Mouse (Mus musculus): ENCODE results near the gene Vps53. TPM values are rescaled to one million over a fixed set of nuclear protein-coding genes. Genes with fewer than 3 reads are reported as not detected.
"Not testable (repeated sequence)": the region's sequence is repeated elsewhere in the genome, so short reads cannot be mapped to it uniquely, and the experiment has no call there.

Gene Vps53
- 39.7 and 43.8 TPM in 2 replicates for polyA plus RNA-seq (2015; fragmentation: Nextera tagmentation; extraction: Ambion mirVana)

DNA sequence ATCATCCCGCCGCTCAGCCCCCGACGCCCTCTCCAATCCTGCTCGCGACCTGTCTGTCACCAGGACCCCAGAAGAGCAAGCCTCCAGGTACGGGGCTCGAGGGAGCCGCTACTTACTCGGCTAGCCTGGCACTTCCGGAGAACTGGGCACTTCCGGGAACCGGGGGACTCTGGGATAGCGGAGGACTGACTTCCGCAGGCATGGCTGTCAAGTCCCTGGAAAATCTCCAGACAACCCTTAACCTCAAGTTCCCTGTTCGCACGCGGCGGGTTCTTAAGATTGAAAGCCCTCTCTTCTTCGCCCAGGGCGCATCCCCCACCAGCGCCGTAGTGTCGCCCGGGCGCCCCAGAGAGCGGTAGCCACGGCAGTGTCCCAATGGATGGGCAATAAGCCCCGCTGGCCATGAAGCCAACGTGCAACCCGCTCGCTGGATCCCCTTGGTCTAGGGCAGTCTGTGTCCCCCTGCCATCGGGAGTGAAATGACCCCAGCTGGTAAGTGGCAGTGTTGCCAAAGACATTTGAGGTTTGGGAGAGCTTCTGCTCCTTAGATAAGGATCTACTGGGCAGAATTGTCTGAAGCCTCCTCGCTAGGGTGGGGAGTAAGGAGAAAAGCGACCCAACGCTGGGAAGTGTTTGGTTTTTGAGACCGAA is at the start of gene Vps53, which contains the start of gene Fam57a:
Gene Vps53 (minus strand): TSS at position 153 of the 651 bp plus-strand sequence.
Gene Fam57a (plus strand): TSS at position 177 of the 651 bp plus-strand sequence.
- under 1% methylated on average over 37 of the region's 37 CpGs for WGBS

DNA sequence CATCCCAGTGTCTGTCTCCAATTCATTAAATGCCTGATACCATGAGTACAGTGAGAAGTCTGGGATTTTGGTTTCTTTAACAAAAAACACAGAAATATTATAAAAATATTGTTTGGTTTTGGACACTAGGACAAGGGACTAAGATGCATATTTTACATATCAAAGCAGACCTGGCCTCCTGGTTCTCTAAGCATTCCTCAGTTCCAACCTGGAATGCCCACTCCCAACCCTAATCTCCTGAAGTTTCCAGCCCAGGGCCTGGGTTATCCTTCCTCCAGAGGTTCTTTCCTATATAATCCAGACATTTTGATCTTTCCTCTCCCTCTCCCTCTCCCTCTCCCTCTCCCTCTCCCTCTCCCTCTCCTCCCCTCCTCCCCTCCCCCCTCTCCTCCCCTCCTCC is 45.6 kb upstream of the Vps53 start:
- no peaks in the 10 kb centered on the region for H3K9me3 ChIP-seq
- no peak for ATAC-seq (ENCODE audit: insufficient read depth, low FRiP score, low read depth)
- no peak overlapping the region for H3K4me3 ChIP-seq (replicated peaks)
- H3K36me3 ChIP-seq: peaks cover 4% of the 10 kb centered on the region; the same call in 1 of the 2 replicates
- no peak overlapping the region for H3K9ac ChIP-seq
- no peak overlapping the region for H3K4me2 ChIP-seq
- H3K27ac ChIP-seq: no peak overlapping the region
- no peaks in the 10 kb centered on the region for H3K27me3 ChIP-seq (replicated peaks)
- no peaks in the 10 kb centered on the region for H3K4me1 ChIP-seq

More for the DNA sequence above, at the start of gene Vps53, which contains the start of gene Fam57a:
- peak within 1 kb of the TSS; percentile 90 for H3K4me2 ChIP-seq
- peaks cover 5% of the 10 kb centered on the region; the same call in 1 of the 2 replicates for H3K4me1 ChIP-seq
- no peaks in the 10 kb centered on the region for H3K27me3 ChIP-seq (replicated peaks)
- peak within 1 kb of the TSS; percentile 72 for H3K27ac ChIP-seq
- peak within 1 kb of the TSS; percentile 53 for H3K9ac ChIP-seq
- H3K36me3 ChIP-seq: no peaks in the 10 kb centered on the region; the same call in 1 of the 2 replicates
- peak; percentile 88 for ATAC-seq (ENCODE audit: insufficient read depth, low FRiP score, low read depth)
- no peaks in the 10 kb centered on the region for H3K9me3 ChIP-seq
- peak within 1 kb of the TSS; percentile 87 for H3K4me3 ChIP-seq (replicated peaks)

DNA sequence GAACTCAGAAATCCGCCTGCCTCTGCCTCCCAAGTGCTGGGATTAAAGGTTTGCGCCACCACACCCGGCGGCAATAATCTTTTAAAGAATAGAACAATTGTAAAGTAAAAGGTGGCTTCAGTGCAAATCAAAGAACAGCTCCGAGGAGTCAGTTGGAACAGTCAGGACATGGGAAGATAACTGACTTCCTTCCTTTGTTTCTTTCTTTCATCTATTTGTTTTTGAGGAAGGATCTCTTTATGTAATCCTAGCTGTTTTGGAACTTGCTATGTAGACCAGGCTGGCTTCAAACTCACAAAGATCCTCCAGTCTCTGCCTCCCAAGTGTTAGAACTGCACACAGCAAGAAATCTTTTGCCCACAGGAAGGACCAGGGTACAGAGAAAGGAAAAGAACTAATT is 45.2 kb upstream of the Vps53 start:
- Histone ChIP-seq H3K9ac (no peak overlapping the region), H3K36me3 (peaks cover 7% of the 10 kb centered on the region; the same call in 1 of the 2 replicates), H3K4me2 (no peak overlapping the region), H3K4me1 (no peaks in the 10 kb centered on the region), H3K9me3 (no peaks in the 10 kb centered on the region), H3K27me3 (replicated peaks) (no peaks in the 10 kb centered on the region), H3K27ac (no peak overlapping the region), H3K4me3 (replicated peaks) (no peak overlapping the region)
- WGBS: 92% methylated on average over 5 of the region's 5 CpGs
- ATAC-seq (ENCODE audit: insufficient read depth, low FRiP score, low read depth): no peak

DNA sequence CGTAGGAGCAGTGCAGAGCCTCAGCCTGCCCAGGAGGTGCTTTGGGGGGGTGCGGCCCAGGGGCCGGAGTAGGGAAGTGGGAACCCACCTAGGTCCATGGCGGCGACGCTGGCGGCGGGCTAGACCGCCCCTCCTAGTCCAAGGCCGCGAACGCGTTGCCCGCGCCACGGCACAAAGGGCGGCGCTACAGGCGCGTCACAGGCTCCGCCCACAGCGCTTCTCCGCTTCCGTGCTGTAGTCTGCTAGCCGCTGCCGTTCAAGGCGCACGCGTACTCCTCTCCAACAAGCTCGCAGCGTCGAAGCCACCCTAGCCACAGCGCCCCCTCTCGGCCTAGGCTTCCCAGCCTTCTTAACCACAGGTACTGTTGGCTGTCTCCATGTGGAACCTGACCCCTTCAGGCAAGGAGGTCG is 37.9 kb upstream of the Vps53 start, which contains the start of the genes Dbil5 and Gemin4:
Gene Dbil5 (plus strand): TSS at position 219 of the 411 bp plus-strand sequence.
Gene Gemin4 (minus strand): TSS at position 275 of the 411 bp plus-strand sequence.
- peak within 1 kb of the TSS; percentile 96 for H3K27ac ChIP-seq
- WGBS: 0% methylated on average over 33 of the region's 35 CpGs
- peak; percentile 95 for ATAC-seq (ENCODE audit: insufficient read depth, low FRiP score, low read depth)
- peak within 1 kb of the TSS; percentile 82 for H3K9ac ChIP-seq
- peak within 1 kb of the TSS; percentile 73 for H3K4me2 ChIP-seq
- no peaks in the 10 kb centered on the region for H3K9me3 ChIP-seq
- no peaks in the 10 kb centered on the region for H3K27me3 ChIP-seq (replicated peaks)
- H3K4me3 ChIP-seq (replicated peaks): peak within 1 kb of the TSS; percentile 93
- H3K4me1 ChIP-seq: no peaks in the 10 kb centered on the region
- peaks cover 15% of the 10 kb centered on the region for H3K36me3 ChIP-seq

GRCm38 (mm10) chr11:76216681-76217389 is 37.4 kb upstream of the Vps53 start:
- Histone ChIP-seq H3K27me3 (replicated peaks) (no peaks in the 10 kb centered on the region), H3K9me3 (no peaks in the 10 kb centered on the region), H3K9ac (peak overlapping the region; percentile 82), H3K27ac (peak overlapping the region; percentile 96), H3K4me3 (replicated peaks) (peak overlapping the region; percentile 93), H3K36me3 (peaks cover 21% of the 10 kb centered on the region), H3K4me1 (no peaks in the 10 kb centered on the region), H3K4me2 (peak overlapping the region; percentile 73)
- 2% methylated on average over 33 of the region's 33 CpGs for WGBS
- peak; percentile 23 for ATAC-seq (ENCODE audit: insufficient read depth, low FRiP score, low read depth)

- ATAC-seq (ENCODE audit: insufficient read depth, low FRiP score, low read depth): no peak
- H3K4me2 ChIP-seq: peak overlapping the region; percentile 73
- peaks cover 22% of the 10 kb centered on the region for H3K36me3 ChIP-seq
- 88% methylated on average over 5 of the region's 5 CpGs for WGBS
- no peaks in the 10 kb centered on the region for H3K9me3 ChIP-seq
- peak overlapping the region; percentile 93 for H3K4me3 ChIP-seq (replicated peaks)
- no peaks in the 10 kb centered on the region for H3K27me3 ChIP-seq (replicated peaks)
- H3K9ac ChIP-seq: no peak overlapping the region
- H3K27ac ChIP-seq: peak overlapping the region; percentile 96
- no peaks in the 10 kb centered on the region for H3K4me1 ChIP-seq
Observed at GRCm38 (mm10) chr11:76216049-76216540, 36.6 kb upstream of the Vps53 start.

GRCm38 (mm10) chr11:76215011-76215410 is 35.6 kb upstream of the Vps53 start:
- WGBS: 81% methylated on average over 2 of the region's 2 CpGs
- Histone ChIP-seq H3K4me1 (peaks cover 3% of the 10 kb centered on the region; the same call in 1 of the 2 replicates), H3K4me2 (no peak overlapping the region), H3K27ac (peak overlapping the region; percentile 68; the same call in 1 of the 2 replicates), H3K36me3 (peaks cover 22% of the 10 kb centered on the region), H3K9ac (no peak overlapping the region), H3K4me3 (replicated peaks) (no peak overlapping the region), H3K27me3 (replicated peaks) (no peaks in the 10 kb centered on the region), H3K9me3 (no peaks in the 10 kb centered on the region)
- no peak for ATAC-seq (ENCODE audit: insufficient read depth, low FRiP score, low read depth)

GRCm38 (mm10) chr11:76213841-76214240 is 34.4 kb upstream of the Vps53 start:
- Histone ChIP-seq H3K4me3 (replicated peaks) (no peak overlapping the region), H3K27ac (no peak overlapping the region), H3K4me1 (peaks cover 9% of the 10 kb centered on the region; the same call in 1 of the 2 replicates), H3K9me3 (no peaks in the 10 kb centered on the region), H3K27me3 (replicated peaks) (no peaks in the 10 kb centered on the region), H3K36me3 (peaks cover 25% of the 10 kb centered on the region), H3K9ac (no peak overlapping the region), H3K4me2 (no peak overlapping the region)
- ATAC-seq (ENCODE audit: insufficient read depth, low FRiP score, low read depth): no peak
- 83% methylated on average over 5 of the region's 5 CpGs for WGBS

DNA sequence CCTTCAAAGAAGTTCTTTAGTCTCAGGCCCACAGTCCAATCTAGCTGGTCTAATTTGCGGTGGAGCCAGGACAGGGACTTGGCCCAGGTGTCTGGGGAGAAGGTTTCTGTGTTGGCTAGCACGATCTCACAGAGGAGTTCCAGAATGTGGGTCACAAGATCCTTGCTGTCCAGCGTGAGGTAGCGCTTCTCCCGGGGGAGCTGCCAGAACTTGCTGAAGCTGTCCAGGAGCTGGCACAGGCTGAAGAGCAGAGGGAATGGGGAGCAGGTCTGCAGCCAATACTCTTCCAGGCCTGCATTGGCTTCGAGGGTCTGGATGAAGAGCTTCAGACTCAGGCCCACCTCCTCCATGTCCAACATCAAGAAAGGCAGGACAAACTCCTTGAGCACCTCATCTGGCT is 32.1 kb upstream of the Vps53 start:
- not testable (repeated sequence) for H3K27ac ChIP-seq

GRCm38 (mm10) chr11:76210228-76210985 is 31.0 kb upstream of the Vps53 start:
- Histone ChIP-seq H3K4me2 (no peak overlapping the region), H3K4me3 (replicated peaks) (no peak overlapping the region), H3K27me3 (replicated peaks) (no peaks in the 10 kb centered on the region), H3K27ac (no peak overlapping the region; the same call in 1 of the 2 replicates), H3K36me3 (peaks cover 51% of the 10 kb centered on the region), H3K4me1 (peaks cover 9% of the 10 kb centered on the region; the same call in 1 of the 2 replicates), H3K9me3 (no peaks in the 10 kb centered on the region), H3K9ac (no peak overlapping the region)
- no peak for ATAC-seq (ENCODE audit: insufficient read depth, low FRiP score, low read depth)
- 65% methylated on average over 13 of the region's 13 CpGs for WGBS

More for the DNA sequence above, 32.1 kb upstream of the Vps53 start:
- H3K27me3 ChIP-seq (replicated peaks); H3K4me3 ChIP-seq (replicated peaks); H3K4me2 ChIP-seq; H3K9ac ChIP-seq; H3K4me1 ChIP-seq; ATAC-seq (ENCODE audit: insufficient read depth, low FRiP score, low read depth); H3K9me3 ChIP-seq: not testable (repeated sequence)
- H3K36me3 ChIP-seq: peaks cover 42% of the 10 kb centered on the region
- WGBS: 92% methylated on average over 5 of the region's 6 CpGs

- no peaks in the 10 kb centered on the region for H3K27me3 ChIP-seq (replicated peaks)
- H3K4me1 ChIP-seq: peaks cover 9% of the 10 kb centered on the region; the same call in 1 of the 2 replicates
- H3K9ac ChIP-seq: no peak overlapping the region
- WGBS: 87% methylated on average over 5 of the region's 5 CpGs
- no peaks in the 10 kb centered on the region for H3K9me3 ChIP-seq
- peaks cover 36% of the 10 kb centered on the region for H3K36me3 ChIP-seq
- H3K4me3 ChIP-seq (replicated peaks): no peak overlapping the region
- H3K27ac ChIP-seq: no peak overlapping the region
- no peak for ATAC-seq (ENCODE audit: insufficient read depth, low FRiP score, low read depth)
- H3K4me2 ChIP-seq: no peak overlapping the region
Observed at GRCm38 (mm10) chr11:76206793-76207192, 27.3 kb upstream of the Vps53 start.

Measured in stomach, embryonic 15.5 days (tissue).